Mouse (Mus musculus) erythroblast, embryonic 14.5 days (primary cell): ENCODE measurements around the gene Gabbr1.

ENCODE experiments used
- GATA1 ChIP-seq: IDR thresholded peaks from 2 replicates; pipeline ENCODE4 v1.6.1; 2012; ENCODE audit warnings: low read length, inconsistent platforms, mixed read lengths
- TAL1 ChIP-seq: IDR thresholded peaks from 3 replicates; pipeline ENCODE4 v1.6.1; 2012; ENCODE audit warnings: low read length, inconsistent platforms, mixed read lengths

DNA sequence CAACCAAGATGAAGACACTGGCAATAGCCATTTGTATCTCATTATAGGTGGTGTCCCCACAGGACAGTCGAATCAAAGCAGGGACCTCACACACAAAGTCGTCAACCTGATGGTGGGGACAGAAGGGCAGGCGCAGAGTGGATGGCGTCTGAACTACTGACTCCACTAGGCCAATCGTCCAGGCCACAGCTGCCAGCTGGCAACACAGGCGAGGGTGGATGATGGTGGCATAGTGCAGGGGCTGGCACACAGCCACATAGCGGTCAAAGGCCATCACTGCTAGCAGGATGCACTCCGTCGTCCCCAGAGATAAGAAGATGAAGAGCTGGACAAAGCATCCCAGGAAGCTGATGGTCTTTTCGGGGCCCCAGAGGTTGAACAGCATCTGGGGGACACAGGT, 39.8 kb downstream of the Gabbr1 start:
- TF ChIP-seq TAL1, result no peak
- no peak for TF ChIP-seq GATA1
